Mouse (Mus musculus): ENCODE results near the gene Zbtb4. TPM values are rescaled to one million over a fixed set of nuclear protein-coding genes. Genes with fewer than 3 reads are reported as not detected.

Zbtb4 gene
- total RNA-seq, 2 experiments from 2014 or later: 122 to 133 TPM

DNA sequence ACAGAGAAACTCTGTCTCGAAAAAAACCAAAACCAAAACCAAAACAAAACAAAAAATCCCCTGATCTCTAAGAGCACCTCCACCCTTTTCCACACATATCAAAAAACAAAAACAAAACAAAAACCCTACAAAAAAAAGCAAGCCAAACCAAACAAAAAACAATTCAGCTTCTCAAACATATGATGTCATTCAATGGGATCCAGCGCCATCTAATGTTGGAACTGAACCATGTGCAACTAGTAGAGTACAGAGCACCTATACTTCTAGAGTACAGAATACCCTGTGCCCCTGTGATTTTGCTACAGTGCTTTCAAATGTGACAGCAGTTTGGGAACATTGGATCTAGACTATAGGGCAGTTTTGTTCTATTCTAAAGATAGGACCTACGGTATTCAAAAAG lies 11.0 kb upstream of the Zbtb4 start:
- H3K4me3 ChIP-seq: no peak overlapping the region
- TF ChIP-seq CTCF (conservative IDR thresholded peaks at IDR 0.05): peak; percentile 84
- H3K27ac ChIP-seq: peak overlapping the region; percentile 77
- peak; percentile 51 to 52 for DNase-seq (ENCODE audit: low spot score in 2 of 2)

DNA sequence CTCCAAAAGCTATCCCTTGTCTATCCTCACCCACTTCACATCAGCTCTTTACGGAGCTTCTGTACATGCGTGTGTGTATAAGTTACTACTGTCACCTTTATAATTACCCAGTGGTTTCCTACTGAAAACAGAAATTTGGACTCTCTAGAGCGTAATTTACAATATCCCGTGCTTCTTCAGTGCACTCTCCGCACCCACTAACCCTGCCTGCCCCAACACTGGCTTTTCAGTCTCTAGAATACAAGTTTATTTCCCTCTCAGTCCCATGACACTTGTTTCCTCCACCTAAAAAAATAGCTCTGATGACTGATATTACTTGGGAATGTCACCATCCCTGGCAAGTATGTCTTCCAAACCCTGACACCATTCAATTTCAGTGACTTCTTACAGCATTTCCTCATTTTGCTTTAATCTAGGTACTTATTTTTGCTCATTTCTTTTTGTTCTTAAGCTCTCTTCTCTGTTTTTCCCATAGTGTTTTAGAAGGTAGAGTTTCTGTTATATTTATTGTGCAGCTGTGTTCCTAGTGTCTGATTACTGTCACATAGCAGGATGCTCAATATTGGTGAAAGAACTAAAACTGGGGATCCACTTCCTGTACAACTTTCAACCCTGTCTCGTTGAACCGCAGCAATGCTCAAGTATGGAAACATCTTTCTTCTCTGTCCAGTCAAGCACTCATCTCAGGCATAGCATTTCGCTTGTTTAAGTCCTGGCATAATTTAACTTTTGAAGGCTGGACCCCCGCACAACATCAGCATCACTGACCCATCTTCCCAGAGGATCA lies 8.2 kb upstream of the Zbtb4 start:
- DNase-seq (ENCODE audit: low spot score in 2 of 2): no peak
- peak overlapping the region; percentile 100 for H3K27ac ChIP-seq
- TF ChIP-seq CTCF (conservative IDR thresholded peaks at IDR 0.05): no peak
- H3K4me3 ChIP-seq: peak overlapping the region; percentile 67

DNA sequence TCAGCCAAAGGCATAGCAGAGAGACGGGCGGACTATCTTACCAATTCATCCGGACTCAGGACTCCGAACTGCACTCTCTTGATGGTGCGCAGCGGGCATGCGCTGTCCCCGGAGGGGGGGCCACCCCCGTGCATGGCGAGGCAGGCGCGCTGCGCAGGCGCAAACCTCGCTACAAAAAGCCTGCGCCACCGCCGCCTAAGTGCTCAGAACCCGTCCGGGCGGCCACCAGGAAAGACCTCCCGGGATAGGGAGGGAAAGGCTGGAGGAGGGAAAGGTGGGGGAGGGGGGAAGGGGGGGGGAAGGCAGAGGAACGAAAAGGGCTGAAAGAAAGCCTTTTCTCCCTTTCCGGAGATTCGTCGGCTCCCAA lies 7.6 kb upstream of the Zbtb4 start:
- peak; percentile 96 to 98 for DNase-seq (ENCODE audit: low spot score in 2 of 2)
- Histone ChIP-seq H3K4me3 (peak overlapping the region; percentile 67), H3K27ac (peak overlapping the region; percentile 100)
- TF ChIP-seq CTCF (conservative IDR thresholded peaks at IDR 0.05): no peak

DNA sequence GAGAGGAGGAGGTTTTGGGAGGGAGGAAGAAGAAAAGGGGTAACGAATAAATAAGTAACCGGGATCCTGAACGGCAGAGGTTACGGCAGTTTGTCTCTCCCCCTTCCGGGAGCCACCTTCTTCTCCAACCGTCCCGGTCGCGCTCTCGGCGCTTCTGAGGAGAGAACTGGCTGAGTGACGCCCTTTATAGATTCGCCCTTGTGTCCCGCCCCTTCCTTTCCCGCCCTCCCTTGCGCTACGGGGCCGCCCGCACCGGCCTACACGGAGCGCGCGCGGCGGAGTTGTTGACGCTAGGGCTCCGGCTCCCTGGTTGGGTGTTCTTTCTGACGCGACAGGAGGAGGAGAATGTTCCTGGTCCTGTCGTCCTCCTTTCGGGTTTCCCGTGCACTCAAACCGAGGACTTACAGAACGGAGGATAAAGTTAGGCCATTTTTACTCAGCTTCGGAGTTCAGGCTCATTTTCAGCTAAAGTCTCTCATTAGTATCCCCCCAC lies 7.2 kb upstream of the Zbtb4 start, which contains the start of gene Polr2a:
Polr2a (minus strand) TSS at position 160 of the 493 bp plus-strand sequence.
- TF ChIP-seq CTCF (conservative IDR thresholded peaks at IDR 0.05): no peak

GRCm38 (mm10) chr11:69758971-69759721 lies 6.6 kb upstream of the Zbtb4 start:
- peak; percentile 77 to 91 for DNase-seq (ENCODE audit: low spot score in 2 of 2)
- Histone ChIP-seq H3K27ac (peak overlapping the region; percentile 100), H3K4me3 (peak overlapping the region; percentile 67)
- TF ChIP-seq CTCF (conservative IDR thresholded peaks at IDR 0.05): no peak

More for the DNA sequence above, 7.2 kb upstream of the Zbtb4 start, which contains the start of gene Polr2a:
- peak within 1 kb of the TSS; percentile 67 for H3K4me3 ChIP-seq
- DNase-seq (ENCODE audit: low spot score in 2 of 2): peak; percentile 97
- H3K27ac ChIP-seq: peak within 1 kb of the TSS; percentile 100

GRCm38 (mm10) chr11:69760160-69760900 lies 5.4 kb upstream of the Zbtb4 start:
- no peak for TF ChIP-seq CTCF (conservative IDR thresholded peaks at IDR 0.05)
- no peak for DNase-seq (ENCODE audit: low spot score in 2 of 2)
- no peak overlapping the region for H3K4me3 ChIP-seq
- peak overlapping the region; percentile 100 for H3K27ac ChIP-seq

- Histone ChIP-seq H3K4me3 (no peak overlapping the region), H3K27ac (no peak overlapping the region)
- no peak for TF ChIP-seq CTCF (conservative IDR thresholded peaks at IDR 0.05)
- no peak for DNase-seq (ENCODE audit: low spot score in 2 of 2)
These were observed 4.9 kb upstream of the Zbtb4 start for GRCm38 (mm10) chr11:69760901-69761200.

DNA sequence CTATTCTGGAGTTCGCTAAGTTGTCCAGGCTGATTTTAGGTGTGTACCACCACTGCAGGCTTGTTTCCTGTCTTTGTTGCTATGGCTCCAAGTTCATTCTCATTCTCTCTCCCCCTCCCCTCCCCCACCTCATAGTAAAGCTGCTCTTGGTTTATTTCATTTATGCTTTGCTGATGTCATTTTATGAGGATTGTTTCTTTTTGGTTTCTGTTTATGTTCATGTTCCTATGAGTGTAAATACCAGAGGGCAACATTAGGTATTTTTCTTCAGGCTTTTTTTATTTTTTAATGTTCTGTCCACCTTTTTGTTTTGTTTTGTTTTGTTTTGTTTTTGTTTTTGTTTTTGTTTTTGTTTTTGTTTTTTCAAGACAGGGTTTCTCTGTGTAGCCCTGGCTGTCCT lies 3.8 kb upstream of the Zbtb4 start, which contains the start of gene Slc35g3:
Slc35g3 (minus strand) TSS at position 101 of the 400 bp plus-strand sequence.
- Histone ChIP-seq H3K4me3 (no peak within 1 kb of the TSS), H3K27ac (no peak within 1 kb of the TSS)
- no peak for TF ChIP-seq CTCF (conservative IDR thresholded peaks at IDR 0.05)
- no peak for DNase-seq (ENCODE audit: low spot score in 2 of 2)

DNA sequence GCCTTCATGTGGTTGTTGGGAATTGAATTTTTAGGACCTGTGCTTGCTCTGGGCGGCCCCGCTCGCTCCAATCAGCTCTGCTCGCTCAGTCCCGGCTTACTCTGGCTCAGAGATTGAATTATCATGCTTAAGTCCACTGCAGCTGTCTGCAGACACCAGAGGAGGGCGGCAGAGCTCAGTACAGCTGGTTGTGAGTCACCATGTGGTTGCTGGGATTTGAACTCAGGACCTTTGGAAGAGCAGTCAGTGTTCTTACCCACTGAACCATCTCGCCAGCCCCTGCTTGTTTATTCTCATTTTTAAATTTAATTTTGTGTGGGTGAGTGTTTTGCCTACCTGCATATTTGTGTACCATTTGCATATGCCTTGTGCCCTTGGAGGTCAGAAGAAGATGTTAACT lies 2.2 kb upstream of the Zbtb4 start:
- Histone ChIP-seq H3K27ac (no peak overlapping the region), H3K4me3 (no peak overlapping the region)
- DNase-seq (ENCODE audit: low spot score in 2 of 2): no peak
- TF ChIP-seq CTCF (conservative IDR thresholded peaks at IDR 0.05): peak; percentile 57

DNA sequence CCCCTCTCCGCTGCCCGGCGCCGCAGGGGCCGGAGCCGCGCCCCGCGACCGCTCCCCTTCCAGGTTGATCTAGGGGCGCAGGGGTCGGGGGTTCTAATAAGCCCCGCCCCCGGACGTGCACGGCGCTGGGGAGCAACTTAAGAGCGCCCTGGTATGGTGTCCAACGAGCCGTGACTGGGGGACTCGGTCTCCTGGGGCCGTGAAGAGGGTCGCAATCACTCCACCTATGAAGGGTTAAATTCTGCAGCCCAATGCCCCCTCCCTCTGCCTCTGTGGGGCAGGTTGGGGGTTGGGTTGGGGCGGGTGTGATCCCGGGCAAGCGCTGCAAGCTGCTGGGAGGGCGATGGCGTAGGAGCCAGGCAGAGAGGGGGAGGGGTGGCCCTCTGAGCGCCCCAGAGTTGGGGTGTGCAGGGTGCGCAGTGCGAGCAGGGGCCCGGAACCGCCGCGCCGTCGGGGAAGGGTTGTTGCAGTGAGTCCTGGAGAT lies 456 bp downstream of the Zbtb4 start:
- H3K4me3 ChIP-seq: peak overlapping the region; percentile 96
- H3K27ac ChIP-seq: peak overlapping the region; percentile 100
- TF ChIP-seq CTCF (conservative IDR thresholded peaks at IDR 0.05): 0 out of 2 replicates have a peak, but pooled peaks have one; percentile 3
- DNase-seq (ENCODE audit: low spot score in 2 of 2): peak; percentile 75 to 78

GRCm38 (mm10) chr11:69766872-69767624 lies 1.3 kb downstream of the Zbtb4 start:
- no peak for DNase-seq (ENCODE audit: low spot score in 2 of 2)
- peak overlapping the region; percentile 100 for H3K27ac ChIP-seq

GRCm38 (mm10) chr11:69767625-69767909 lies 1.9 kb downstream of the Zbtb4 start:
- no peak for DNase-seq (ENCODE audit: low spot score in 2 of 2)
- TF ChIP-seq CTCF (conservative IDR thresholded peaks at IDR 0.05): no peak
- H3K4me3 ChIP-seq: peak overlapping the region; percentile 96
- peak overlapping the region; percentile 100; the same call in 1 of the 2 replicates for H3K27ac ChIP-seq

More at GRCm38 (mm10) chr11:69766872-69767624, 1.3 kb downstream of the Zbtb4 start:
- TF ChIP-seq CTCF (conservative IDR thresholded peaks at IDR 0.05): no peak
- peak overlapping the region; percentile 96 for H3K4me3 ChIP-seq
